Mouse (Mus musculus): Measurements from ENCODE around the gene Sema6d. TPM values are rescaled to one million over a fixed set of nuclear protein-coding genes. Genes with fewer than 3 reads are reported as not detected.
A peak's percentile ranks its signal among the peaks of the same experiment; 100 is the strongest.

Sema6d gene
- polyA plus RNA-seq (2014; fragmentation: Nextera tagmentation; extraction: Ambion mirVana): 14.6 and 16.2 TPM in 2 replicates

DNA sequence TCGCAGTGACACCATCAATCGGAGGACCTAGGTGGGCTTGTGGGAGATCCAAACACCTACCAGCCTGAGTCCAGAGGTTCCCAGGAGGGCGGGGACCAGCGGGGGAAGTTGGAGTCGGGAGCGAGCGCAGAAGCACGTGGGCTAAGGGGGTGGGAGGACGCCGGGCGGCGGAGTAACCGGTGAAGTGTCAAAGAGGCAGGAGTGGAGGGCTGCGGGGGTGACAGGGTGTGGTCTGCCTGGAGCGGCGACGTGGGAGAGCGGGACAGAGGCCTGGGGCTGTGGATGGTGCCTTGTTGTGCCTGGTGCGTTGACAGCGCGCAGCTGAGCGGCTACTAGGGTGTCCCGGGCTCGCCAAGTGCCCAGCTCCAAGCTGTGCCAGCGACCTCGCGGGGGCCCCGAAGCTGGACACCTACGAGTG, at the start of gene Sema6d:
TSS of gene Sema6d (plus strand) at position 157 of the 418 bp plus-strand sequence.
- Histone ChIP-seq H3K27ac (replicated peaks; ENCODE audit: low read depth, low read length) (no peak within 1 kb of the TSS), H3K4me3 (ENCODE audit: low read depth, low read length) (peak within 1 kb of the TSS; percentile 48), H3K4me1 (ENCODE audit: control insufficient read depth, insufficient read depth, low read length) (peaks cover 7% of the 10 kb centered on the region; the same call in 1 of the 2 replicates), H3K4me2 (ENCODE audit: low read depth, low read length) (peak within 1 kb of the TSS; percentile 93), H3K9me3 (ENCODE audit: control insufficient read depth, low read length) (no peaks in the 10 kb centered on the region), H3K27me3 (replicated peaks; ENCODE audit: control insufficient read depth, insufficient read depth, low read length) (peaks cover 48% of the 10 kb centered on the region), H3K9ac (ENCODE audit: low read depth, low read length) (peak within 1 kb of the TSS; percentile 37), H3K36me3 (ENCODE audit: control insufficient read depth, insufficient read depth, low read length) (no peaks in the 10 kb centered on the region)
- ATAC-seq (ENCODE audit: low read depth) (no peak), DNase-seq (ENCODE audit: low spot score) (no peak)
- 2% methylated on average over 19 of the region's 29 CpGs for WGBS

DNA sequence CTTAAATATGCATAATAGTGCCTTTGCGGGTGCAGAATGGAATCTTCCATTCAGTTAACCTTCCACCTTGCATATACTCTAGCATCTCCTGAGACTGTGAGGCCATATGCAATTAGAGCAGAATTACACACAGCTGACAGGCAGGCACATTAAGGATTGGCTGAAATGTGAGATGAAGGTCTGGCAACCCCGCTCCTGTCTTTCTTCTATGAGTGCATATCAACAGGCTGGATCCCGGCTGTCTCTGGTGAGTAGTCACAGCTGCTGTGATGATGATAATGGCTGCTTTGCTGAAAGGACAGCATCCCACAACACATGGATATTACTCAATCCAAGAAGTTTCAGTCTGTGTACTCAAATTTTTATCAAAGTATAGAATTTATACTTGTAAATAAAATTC, 29.9 kb upstream of the Sema6d start:
- DNase-seq (ENCODE audit: low spot score) (no peak), ATAC-seq (ENCODE audit: low read depth) (no peak; the same call in 1 of the 2 replicates)
- Histone ChIP-seq H3K4me3 (ENCODE audit: low read depth, low read length) (no peak overlapping the region), H3K4me1 (ENCODE audit: control insufficient read depth, insufficient read depth, low read length) (no peaks in the 10 kb centered on the region), H3K27me3 (replicated peaks; ENCODE audit: control insufficient read depth, insufficient read depth, low read length) (no peaks in the 10 kb centered on the region), H3K36me3 (ENCODE audit: control insufficient read depth, insufficient read depth, low read length) (no peaks in the 10 kb centered on the region), H3K9me3 (ENCODE audit: control insufficient read depth, low read length) (no peaks in the 10 kb centered on the region), H3K4me2 (ENCODE audit: low read depth, low read length) (no peak overlapping the region), H3K27ac (replicated peaks; ENCODE audit: low read depth, low read length) (no peak overlapping the region), H3K9ac (ENCODE audit: low read depth, low read length) (no peak overlapping the region)
- WGBS: 52% methylated on average over 3 of the region's 3 CpGs

DNA sequence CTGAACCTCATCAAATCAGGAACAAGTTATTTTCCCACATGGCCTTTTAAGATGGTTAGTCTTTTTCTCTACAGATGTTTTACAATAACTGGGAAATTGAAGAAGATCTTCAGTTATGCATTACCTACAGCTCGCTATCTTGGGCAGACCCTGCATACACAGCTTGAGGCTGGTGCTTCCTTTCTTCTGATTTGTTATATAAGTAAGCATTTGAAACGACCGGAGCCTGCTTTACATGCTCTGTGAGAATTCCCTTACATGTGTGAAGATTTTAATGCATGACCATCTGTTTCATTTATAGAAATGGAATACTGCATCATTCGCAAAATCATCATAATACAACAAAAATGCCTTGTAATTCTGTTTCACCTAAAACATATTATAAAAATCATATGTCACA, 21.4 kb upstream of the Sema6d start:
- DNase-seq (ENCODE audit: low spot score): no peak
- no peaks in the 10 kb centered on the region for H3K36me3 ChIP-seq (ENCODE audit: control insufficient read depth, insufficient read depth, low read length)
- no peaks in the 10 kb centered on the region for H3K9me3 ChIP-seq (ENCODE audit: control insufficient read depth, low read length)
- WGBS: 86% methylated on average over 4 of the region's 4 CpGs
- H3K4me2 ChIP-seq (ENCODE audit: low read depth, low read length): no peak overlapping the region
- H3K27ac ChIP-seq (replicated peaks; ENCODE audit: low read depth, low read length): no peak overlapping the region
- no peaks in the 10 kb centered on the region for H3K4me1 ChIP-seq (ENCODE audit: control insufficient read depth, insufficient read depth, low read length)
- no peak overlapping the region for H3K9ac ChIP-seq (ENCODE audit: low read depth, low read length)
- ATAC-seq (ENCODE audit: low read depth): no peak
- no peak overlapping the region for H3K4me3 ChIP-seq (ENCODE audit: low read depth, low read length)
- no peaks in the 10 kb centered on the region for H3K27me3 ChIP-seq (replicated peaks; ENCODE audit: control insufficient read depth, insufficient read depth, low read length)

DNA sequence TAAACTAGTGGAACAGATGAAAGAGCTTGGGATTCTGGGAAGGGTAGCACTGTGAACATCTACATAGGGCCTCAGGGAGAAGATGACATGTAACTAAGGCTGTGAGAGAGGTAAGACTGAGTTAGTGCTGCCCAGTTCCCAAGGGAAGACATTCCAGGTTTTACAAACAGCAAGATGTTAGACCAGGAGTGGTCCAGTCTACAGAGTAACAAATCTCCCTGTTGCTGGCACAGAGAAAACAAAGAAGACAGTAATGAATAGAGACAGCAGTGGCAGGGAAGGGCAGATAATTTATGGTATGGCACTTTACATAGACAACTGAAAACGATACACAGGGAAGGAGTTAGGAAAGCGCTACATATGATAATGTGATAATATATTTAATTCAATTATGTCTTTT, 19.1 kb upstream of the Sema6d start:
- DNase-seq (ENCODE audit: low spot score): no peak
- H3K4me2 ChIP-seq (ENCODE audit: low read depth, low read length): no peak overlapping the region
- H3K4me3 ChIP-seq (ENCODE audit: low read depth, low read length): no peak overlapping the region
- ATAC-seq (ENCODE audit: low read depth): no peak
- H3K9me3 ChIP-seq (ENCODE audit: control insufficient read depth, low read length): no peaks in the 10 kb centered on the region
- H3K4me1 ChIP-seq (ENCODE audit: control insufficient read depth, insufficient read depth, low read length): no peaks in the 10 kb centered on the region
- H3K36me3 ChIP-seq (ENCODE audit: control insufficient read depth, insufficient read depth, low read length): no peaks in the 10 kb centered on the region
- no peaks in the 10 kb centered on the region for H3K27me3 ChIP-seq (replicated peaks; ENCODE audit: control insufficient read depth, insufficient read depth, low read length)
- H3K27ac ChIP-seq (replicated peaks; ENCODE audit: low read depth, low read length): no peak overlapping the region
- H3K9ac ChIP-seq (ENCODE audit: low read depth, low read length): no peak overlapping the region
- WGBS: 49% methylated on average over 2 of the region's 2 CpGs

DNA sequence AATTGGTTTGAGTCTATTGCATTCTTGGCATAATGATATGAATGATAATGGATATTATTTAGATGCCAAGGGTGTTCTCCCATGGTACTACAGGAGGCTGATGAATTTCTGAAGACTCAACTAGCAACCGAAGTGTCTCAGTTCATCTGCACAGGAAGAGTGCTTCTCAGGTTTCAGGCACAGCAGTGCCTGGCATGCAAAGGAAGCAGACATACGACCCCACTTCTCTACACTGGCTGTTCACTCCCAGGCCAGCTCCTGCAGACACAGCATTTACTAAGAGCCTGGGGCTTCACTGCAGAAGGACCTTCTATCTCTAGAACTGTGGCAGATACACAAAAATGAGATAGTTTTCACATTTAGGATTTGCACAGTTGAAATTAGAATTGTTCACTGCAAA, 18.4 kb upstream of the Sema6d start:
- DNase-seq (ENCODE audit: low spot score): no peak
- Histone ChIP-seq H3K4me1 (ENCODE audit: control insufficient read depth, insufficient read depth, low read length) (no peaks in the 10 kb centered on the region), H3K27me3 (replicated peaks; ENCODE audit: control insufficient read depth, insufficient read depth, low read length) (no peaks in the 10 kb centered on the region), H3K9ac (ENCODE audit: low read depth, low read length) (no peak overlapping the region), H3K27ac (replicated peaks; ENCODE audit: low read depth, low read length) (no peak overlapping the region), H3K9me3 (ENCODE audit: control insufficient read depth, low read length) (no peaks in the 10 kb centered on the region), H3K36me3 (ENCODE audit: control insufficient read depth, insufficient read depth, low read length) (no peaks in the 10 kb centered on the region), H3K4me2 (ENCODE audit: low read depth, low read length) (no peak overlapping the region), H3K4me3 (ENCODE audit: low read depth, low read length) (no peak overlapping the region)
- ATAC-seq (ENCODE audit: low read depth): no peak
- WGBS: 0% methylated on average over 2 of the region's 2 CpGs

DNA sequence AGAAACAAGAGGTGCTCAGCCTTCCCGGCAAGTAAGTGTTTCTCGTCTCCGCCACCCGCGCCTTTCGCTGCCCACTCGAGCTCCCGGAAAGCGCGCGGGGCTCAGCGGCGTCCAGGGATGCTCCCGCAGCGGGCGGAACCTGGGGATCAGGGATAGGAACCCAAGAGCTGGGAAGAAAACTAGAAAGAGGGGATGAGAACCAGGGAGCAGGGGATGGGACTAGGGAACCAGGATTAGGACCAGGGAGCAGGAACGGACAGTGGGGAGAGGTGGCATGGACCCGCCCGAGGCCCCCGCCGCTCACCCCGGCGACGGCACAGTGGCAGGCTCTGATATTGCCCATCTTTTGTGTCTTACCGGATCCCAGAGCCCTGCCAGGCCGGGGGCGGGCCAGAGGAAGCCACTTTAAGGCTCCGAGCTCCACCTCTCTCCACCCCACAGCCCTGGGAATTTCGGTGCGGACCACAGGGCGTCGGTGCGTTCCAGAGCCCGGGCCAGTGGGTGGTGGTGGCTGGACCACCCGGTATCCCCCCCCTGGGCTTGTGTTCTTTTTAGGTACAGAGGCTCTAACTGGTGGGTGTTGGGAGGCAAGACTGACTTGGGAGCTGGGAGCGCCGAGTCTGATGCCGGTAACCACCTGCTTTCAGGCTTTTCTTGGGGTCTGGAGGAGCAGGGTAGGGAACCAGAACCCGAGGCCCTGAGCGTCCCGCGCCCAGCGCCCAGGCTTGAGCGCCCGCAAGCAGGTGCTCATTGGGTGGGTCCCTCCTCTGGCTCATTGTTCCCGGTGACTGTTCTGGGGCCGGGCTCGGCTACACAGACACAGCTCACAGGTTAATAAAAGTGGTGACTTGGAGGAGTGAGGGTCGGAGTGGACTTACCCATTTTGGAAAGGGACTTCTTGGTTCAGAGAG, 717 bp downstream of the Sema6d start:
- Histone ChIP-seq H3K27me3 (replicated peaks; ENCODE audit: control insufficient read depth, insufficient read depth, low read length) (peaks cover 48% of the 10 kb centered on the region), H3K4me2 (ENCODE audit: low read depth, low read length) (peak overlapping the region; percentile 93), H3K36me3 (ENCODE audit: control insufficient read depth, insufficient read depth, low read length) (no peaks in the 10 kb centered on the region), H3K4me1 (ENCODE audit: control insufficient read depth, insufficient read depth, low read length) (peaks cover 7% of the 10 kb centered on the region; the same call in 1 of the 2 replicates), H3K4me3 (ENCODE audit: low read depth, low read length) (peak overlapping the region; percentile 48), H3K27ac (replicated peaks; ENCODE audit: low read depth, low read length) (no peak overlapping the region), H3K9me3 (ENCODE audit: control insufficient read depth, low read length) (no peaks in the 10 kb centered on the region), H3K9ac (ENCODE audit: low read depth, low read length) (peak overlapping the region; percentile 37)
- DNase-seq (ENCODE audit: low spot score) (no peak), ATAC-seq (ENCODE audit: low read depth) (peak; percentile 41; the same call in 1 of the 2 replicates)
- WGBS: under 1% methylated on average over 43 of the region's 49 CpGs

DNA sequence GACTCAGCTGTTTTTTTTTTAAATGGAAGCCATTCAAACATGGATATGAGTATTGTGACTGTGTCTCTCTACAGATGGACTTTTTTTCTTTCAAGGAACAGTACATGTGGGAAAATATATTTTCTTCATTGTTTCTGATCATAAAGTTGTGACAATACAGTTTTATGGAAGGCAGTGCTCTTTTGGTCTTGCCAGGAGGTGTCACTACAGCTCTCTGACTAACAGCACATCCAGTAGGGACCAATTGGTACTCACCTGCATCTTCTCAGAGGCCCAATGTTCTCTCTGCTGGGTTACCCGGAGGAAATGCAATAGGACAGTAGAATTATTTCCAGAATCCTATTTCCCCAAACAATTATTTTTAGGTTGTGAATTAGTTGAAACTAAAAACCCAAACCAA, 9.9 kb downstream of the Sema6d start:
- Histone ChIP-seq H3K9me3 (ENCODE audit: control insufficient read depth, low read length) (no peaks in the 10 kb centered on the region), H3K4me1 (ENCODE audit: control insufficient read depth, insufficient read depth, low read length) (peaks cover 7% of the 10 kb centered on the region; the same call in 1 of the 2 replicates), H3K9ac (ENCODE audit: low read depth, low read length) (no peak overlapping the region), H3K27me3 (replicated peaks; ENCODE audit: control insufficient read depth, insufficient read depth, low read length) (no peaks in the 10 kb centered on the region), H3K4me3 (ENCODE audit: low read depth, low read length) (no peak overlapping the region), H3K4me2 (ENCODE audit: low read depth, low read length) (no peak overlapping the region), H3K36me3 (ENCODE audit: control insufficient read depth, insufficient read depth, low read length) (no peaks in the 10 kb centered on the region), H3K27ac (replicated peaks; ENCODE audit: low read depth, low read length) (no peak overlapping the region)
- WGBS: 41% methylated on average over 1 of the region's 1 CpGs
- DNase-seq (ENCODE audit: low spot score) (no peak), ATAC-seq (ENCODE audit: low read depth) (no peak)

DNA sequence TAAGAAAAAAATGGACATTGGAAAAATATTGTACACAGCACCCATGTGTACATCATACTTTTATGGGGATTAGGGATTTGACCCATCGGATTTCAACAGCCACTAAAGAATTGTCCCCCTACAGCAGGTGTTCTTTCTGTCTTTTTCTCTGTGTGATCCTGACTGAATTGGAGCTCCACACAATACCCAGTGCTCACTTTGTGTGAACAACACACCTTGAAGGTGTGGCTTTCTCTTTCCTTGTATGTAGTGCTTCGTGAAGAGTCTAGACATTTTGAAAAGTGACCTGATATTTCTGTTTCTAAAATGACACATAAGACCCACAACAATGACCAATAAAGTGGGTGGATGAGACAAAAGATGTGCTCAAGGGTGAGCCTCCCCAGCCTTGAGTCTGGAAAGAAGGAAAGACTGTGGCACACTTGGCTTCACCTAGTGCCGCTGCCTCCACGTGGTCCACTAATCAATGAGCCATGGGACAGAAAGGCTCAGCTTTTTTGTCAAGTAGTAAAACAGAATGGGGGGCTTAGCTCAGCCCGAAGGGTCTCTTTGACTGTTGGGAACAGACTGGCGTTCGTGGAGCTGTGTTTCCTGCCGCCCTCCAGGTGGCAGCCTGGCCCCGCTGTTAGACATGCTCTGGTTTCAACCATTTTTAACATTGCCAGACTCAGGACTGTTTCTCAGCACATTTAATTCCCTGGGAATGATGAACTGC, 10.9 kb downstream of the Sema6d start:
- peak; percentile 75 for DNase-seq (ENCODE audit: low spot score)
- no peak overlapping the region for H3K4me2 ChIP-seq (ENCODE audit: low read depth, low read length)
- ATAC-seq (ENCODE audit: low read depth): peak; percentile 68

More for the DNA sequence above, 10.9 kb downstream of the Sema6d start:
- Histone ChIP-seq H3K36me3 (ENCODE audit: control insufficient read depth, insufficient read depth, low read length) (no peaks in the 10 kb centered on the region), H3K27me3 (replicated peaks; ENCODE audit: control insufficient read depth, insufficient read depth, low read length) (no peaks in the 10 kb centered on the region), H3K4me3 (ENCODE audit: low read depth, low read length) (no peak overlapping the region), H3K9ac (ENCODE audit: low read depth, low read length) (no peak overlapping the region), H3K9me3 (ENCODE audit: control insufficient read depth, low read length) (no peaks in the 10 kb centered on the region), H3K4me1 (ENCODE audit: control insufficient read depth, insufficient read depth, low read length) (peaks cover 7% of the 10 kb centered on the region; the same call in 1 of the 2 replicates), H3K27ac (replicated peaks; ENCODE audit: low read depth, low read length) (no peak overlapping the region)
- WGBS: 23% methylated on average over 9 of the region's 9 CpGs
